Mouse (Mus musculus): ENCODE data around the gene Fam114a2. TPM values are rescaled to one million over a fixed set of nuclear protein-coding genes. Genes with fewer than 3 reads are reported as not detected.
A peak's percentile ranks its signal among the peaks of the same experiment; 100 is the strongest.

Gene Fam114a2
- polyA plus RNA-seq, 1 experiment from 2014 or later = 111 TPM

DNA sequence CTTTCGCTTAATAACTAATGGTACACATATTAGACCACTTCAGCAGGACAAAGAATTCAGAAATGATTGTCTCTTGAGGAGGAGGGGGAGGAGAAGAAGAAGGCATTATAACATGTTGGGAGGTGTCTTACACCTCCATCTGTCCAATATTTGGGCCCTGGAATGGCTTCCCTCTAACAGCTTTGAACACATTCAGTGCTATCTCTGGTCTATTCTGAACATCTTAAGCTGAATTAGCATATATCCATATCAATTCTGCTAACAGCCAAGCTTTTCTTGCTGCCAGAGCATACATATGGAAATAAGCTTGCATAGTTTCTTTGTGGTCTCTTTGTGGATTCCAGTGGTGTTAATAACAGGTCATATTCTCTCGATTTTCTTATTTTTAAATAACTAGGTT lies 22.3 kb upstream of the Fam114a2 start:
- Histone ChIP-seq H3K4me3 (replicated peaks; ENCODE audit: low read length) (no peak overlapping the region), H3K9me3 (ENCODE audit: control insufficient read depth, low read length) (no peaks in the 10 kb centered on the region), H3K27ac (ENCODE audit: low read length) (peak overlapping the region; percentile 67), H3K36me3 (ENCODE audit: control insufficient read depth, insufficient read depth) (no peaks in the 10 kb centered on the region), H3K4me1 (replicated peaks; ENCODE audit: control insufficient read depth, insufficient read depth, low read length) (peaks cover 13% of the 10 kb centered on the region), H3K4me2 (ENCODE audit: low read length) (no peak overlapping the region), H3K27me3 (replicated peaks; ENCODE audit: control insufficient read depth, insufficient read depth, low read length) (no peaks in the 10 kb centered on the region), H3K9ac (replicated peaks; ENCODE audit: low read depth, low read length) (no peak overlapping the region)
- ATAC-seq = peak; percentile 65; the same call in 1 of the 2 replicates
- 63% methylated on average over 2 of the region's 2 CpGs for WGBS

GRCm38 (mm10) chr11:57539841-57540418 lies 21.5 kb upstream of the Fam114a2 start:
- Histone ChIP-seq H3K4me3 (replicated peaks; ENCODE audit: low read length) (no peak overlapping the region), H3K36me3 (ENCODE audit: control insufficient read depth, insufficient read depth) (no peaks in the 10 kb centered on the region), H3K9me3 (ENCODE audit: control insufficient read depth, low read length) (no peaks in the 10 kb centered on the region), H3K9ac (replicated peaks; ENCODE audit: low read depth, low read length) (no peak overlapping the region), H3K4me1 (replicated peaks; ENCODE audit: control insufficient read depth, insufficient read depth, low read length) (peaks cover 16% of the 10 kb centered on the region), H3K27me3 (replicated peaks; ENCODE audit: control insufficient read depth, insufficient read depth, low read length) (no peaks in the 10 kb centered on the region), H3K4me2 (ENCODE audit: low read length) (no peak overlapping the region), H3K27ac (ENCODE audit: low read length) (peak overlapping the region; percentile 67)
- 63% methylated on average over 5 of the region's 5 CpGs for WGBS
- ATAC-seq = no peak

DNA sequence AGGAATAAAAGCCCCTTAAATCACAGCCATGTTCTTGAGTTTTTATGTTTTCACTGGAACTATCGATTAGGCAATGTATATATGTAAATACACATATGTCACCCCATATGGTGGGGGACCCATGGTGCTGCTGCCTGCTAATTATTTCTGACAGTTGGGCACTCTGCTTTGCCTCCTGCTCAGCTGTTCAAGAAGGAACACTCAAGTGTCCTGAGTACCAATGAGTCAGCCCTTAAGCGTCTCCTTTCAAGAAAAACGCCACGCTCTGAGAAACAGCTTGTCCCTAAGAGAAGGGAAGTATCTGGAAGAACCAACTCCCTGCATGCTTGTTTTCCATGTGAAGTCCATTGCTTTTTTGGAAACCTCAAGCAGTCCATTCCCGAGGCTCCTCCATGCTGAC lies 17.5 kb upstream of the Fam114a2 start:
- ATAC-seq = no peak

DNA sequence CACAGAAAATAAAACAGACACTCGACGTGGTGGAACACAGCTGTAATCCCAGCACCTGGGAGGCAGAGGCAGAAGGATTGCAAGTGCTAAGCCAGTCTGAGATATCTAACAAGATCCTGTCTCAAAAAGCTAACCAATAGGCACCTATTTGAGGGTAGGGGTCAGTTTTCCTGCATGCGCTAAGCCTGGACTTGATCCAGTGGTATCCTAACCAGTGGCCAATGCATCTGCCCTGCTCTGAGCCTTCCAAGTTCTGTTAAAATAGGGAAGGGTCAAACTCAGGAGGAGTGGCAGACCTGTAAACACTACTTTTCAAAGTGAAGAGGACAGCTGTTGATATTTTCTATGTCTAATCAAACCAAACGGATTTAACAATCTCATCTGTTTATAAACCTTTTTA lies 13.9 kb upstream of the Fam114a2 start:
- no peaks in the 10 kb centered on the region for H3K27me3 ChIP-seq (replicated peaks; ENCODE audit: control insufficient read depth, insufficient read depth, low read length)
- H3K4me3 ChIP-seq (replicated peaks; ENCODE audit: low read length) = no peak overlapping the region
- no peak for ATAC-seq
- H3K4me1 ChIP-seq (replicated peaks; ENCODE audit: control insufficient read depth, insufficient read depth, low read length) = peaks cover 24% of the 10 kb centered on the region
- no peaks in the 10 kb centered on the region for H3K9me3 ChIP-seq (ENCODE audit: control insufficient read depth, low read length)
- H3K4me2 ChIP-seq (ENCODE audit: low read length) = no peak overlapping the region
- H3K27ac ChIP-seq (ENCODE audit: low read length) = peak overlapping the region; percentile 93
- H3K9ac ChIP-seq (replicated peaks; ENCODE audit: low read depth, low read length) = no peak overlapping the region
- 87% methylated on average over 4 of the region's 4 CpGs for WGBS
- H3K36me3 ChIP-seq (ENCODE audit: control insufficient read depth, insufficient read depth) = peaks cover 11% of the 10 kb centered on the region; the same call in 1 of the 2 replicates

More for the DNA sequence above, 17.5 kb upstream of the Fam114a2 start:
- WGBS = 75% methylated on average over 5 of the region's 5 CpGs
- Histone ChIP-seq H3K36me3 (ENCODE audit: control insufficient read depth, insufficient read depth) (no peaks in the 10 kb centered on the region), H3K4me2 (ENCODE audit: low read length) (no peak overlapping the region), H3K9ac (replicated peaks; ENCODE audit: low read depth, low read length) (no peak overlapping the region), H3K4me1 (replicated peaks; ENCODE audit: control insufficient read depth, insufficient read depth, low read length) (peaks cover 31% of the 10 kb centered on the region), H3K27ac (ENCODE audit: low read length) (peak overlapping the region; percentile 34; the same call in 1 of the 2 replicates), H3K9me3 (ENCODE audit: control insufficient read depth, low read length) (no peaks in the 10 kb centered on the region), H3K4me3 (replicated peaks; ENCODE audit: low read length) (no peak overlapping the region), H3K27me3 (replicated peaks; ENCODE audit: control insufficient read depth, insufficient read depth, low read length) (no peaks in the 10 kb centered on the region)

- peaks cover 11% of the 10 kb centered on the region; the same call in 1 of the 2 replicates for H3K36me3 ChIP-seq (ENCODE audit: control insufficient read depth, insufficient read depth)
- H3K9ac ChIP-seq (replicated peaks; ENCODE audit: low read depth, low read length) = peak overlapping the region; percentile 43
- peak overlapping the region; percentile 93 for H3K27ac ChIP-seq (ENCODE audit: low read length)
- WGBS = 9% methylated on average over 11 of the region's 11 CpGs
- H3K4me2 ChIP-seq (ENCODE audit: low read length) = peak overlapping the region; percentile 19
- no peaks in the 10 kb centered on the region for H3K27me3 ChIP-seq (replicated peaks; ENCODE audit: control insufficient read depth, insufficient read depth, low read length)
- H3K4me1 ChIP-seq (replicated peaks; ENCODE audit: control insufficient read depth, insufficient read depth, low read length) = peaks cover 24% of the 10 kb centered on the region
- peak; percentile 91 for ATAC-seq
- no peak overlapping the region for H3K4me3 ChIP-seq (replicated peaks; ENCODE audit: low read length)
- H3K9me3 ChIP-seq (ENCODE audit: control insufficient read depth, low read length) = no peaks in the 10 kb centered on the region
Measured at GRCm38 (mm10) chr11:57531300-57531950, 13.0 kb upstream of the Fam114a2 start.

GRCm38 (mm10) chr11:57529111-57529510 lies 10.7 kb upstream of the Fam114a2 start:
- WGBS = 89% methylated on average over 3 of the region's 3 CpGs
- ATAC-seq = no peak
- Histone ChIP-seq H3K4me1 (replicated peaks; ENCODE audit: control insufficient read depth, insufficient read depth, low read length) (peaks cover 19% of the 10 kb centered on the region), H3K27me3 (replicated peaks; ENCODE audit: control insufficient read depth, insufficient read depth, low read length) (no peaks in the 10 kb centered on the region), H3K9me3 (ENCODE audit: control insufficient read depth, low read length) (no peaks in the 10 kb centered on the region), H3K4me2 (ENCODE audit: low read length) (no peak overlapping the region), H3K27ac (ENCODE audit: low read length) (no peak overlapping the region), H3K4me3 (replicated peaks; ENCODE audit: low read length) (no peak overlapping the region), H3K36me3 (ENCODE audit: control insufficient read depth, insufficient read depth) (peaks cover 11% of the 10 kb centered on the region; the same call in 1 of the 2 replicates), H3K9ac (replicated peaks; ENCODE audit: low read depth, low read length) (no peak overlapping the region)

- Histone ChIP-seq H3K9ac (replicated peaks; ENCODE audit: low read depth, low read length) (no peak overlapping the region), H3K4me3 (replicated peaks; ENCODE audit: low read length) (no peak overlapping the region), H3K27me3 (replicated peaks; ENCODE audit: control insufficient read depth, insufficient read depth, low read length) (no peaks in the 10 kb centered on the region), H3K4me2 (ENCODE audit: low read length) (no peak overlapping the region), H3K27ac (ENCODE audit: low read length) (no peak overlapping the region), H3K36me3 (ENCODE audit: control insufficient read depth, insufficient read depth) (peaks cover 11% of the 10 kb centered on the region; the same call in 1 of the 2 replicates), H3K9me3 (ENCODE audit: control insufficient read depth, low read length) (no peaks in the 10 kb centered on the region), H3K4me1 (replicated peaks; ENCODE audit: control insufficient read depth, insufficient read depth, low read length) (peaks cover 26% of the 10 kb centered on the region)
- no peak for ATAC-seq
- WGBS = 74% methylated on average over 4 of the region's 4 CpGs
Measured at GRCm38 (mm10) chr11:57527506-57527905, 9.1 kb upstream of the Fam114a2 start.

GRCm38 (mm10) chr11:57525900-57526299 lies 7.5 kb upstream of the Fam114a2 start:
- H3K9ac ChIP-seq (replicated peaks; ENCODE audit: low read depth, low read length) = no peak overlapping the region
- peaks cover 11% of the 10 kb centered on the region; the same call in 1 of the 2 replicates for H3K36me3 ChIP-seq (ENCODE audit: control insufficient read depth, insufficient read depth)
- no peak overlapping the region for H3K27ac ChIP-seq (ENCODE audit: low read length)
- no peaks in the 10 kb centered on the region for H3K9me3 ChIP-seq (ENCODE audit: control insufficient read depth, low read length)
- no peak for ATAC-seq
- WGBS = 85% methylated on average over 3 of the region's 3 CpGs
- no peak overlapping the region for H3K4me3 ChIP-seq (replicated peaks; ENCODE audit: low read length)
- no peaks in the 10 kb centered on the region for H3K27me3 ChIP-seq (replicated peaks; ENCODE audit: control insufficient read depth, insufficient read depth, low read length)
- H3K4me1 ChIP-seq (replicated peaks; ENCODE audit: control insufficient read depth, insufficient read depth, low read length) = peaks cover 24% of the 10 kb centered on the region
- H3K4me2 ChIP-seq (ENCODE audit: low read length) = no peak overlapping the region

- Histone ChIP-seq H3K27ac (ENCODE audit: low read length) (no peak overlapping the region), H3K4me1 (replicated peaks; ENCODE audit: control insufficient read depth, insufficient read depth, low read length) (peaks cover 22% of the 10 kb centered on the region), H3K4me3 (replicated peaks; ENCODE audit: low read length) (no peak overlapping the region), H3K9ac (replicated peaks; ENCODE audit: low read depth, low read length) (no peak overlapping the region), H3K36me3 (ENCODE audit: control insufficient read depth, insufficient read depth) (peaks cover 8% of the 10 kb centered on the region; the same call in 1 of the 2 replicates), H3K9me3 (ENCODE audit: control insufficient read depth, low read length) (no peaks in the 10 kb centered on the region), H3K27me3 (replicated peaks; ENCODE audit: control insufficient read depth, insufficient read depth, low read length) (no peaks in the 10 kb centered on the region), H3K4me2 (ENCODE audit: low read length) (no peak overlapping the region)
- no peak for ATAC-seq
Measured at GRCm38 (mm10) chr11:57524597-57524996, 6.2 kb upstream of the Fam114a2 start.

Measured in forebrain, embryonic 16.5 days (tissue).